Mouse (Mus musculus) G1E-ER4 (cell line): Measurements from ENCODE around the gene Lrrc30. TPM values are rescaled to one million over a fixed set of nuclear protein-coding genes. Genes with fewer than 3 reads are reported as not detected.

ENCODE experiments used
- GATA1 ChIP-seq: IDR thresholded peaks from one replicate; pipeline ENCODE4 v1.8.0; 2012; ENCODE audit warnings: low read length, inconsistent platforms
- polyA plus RNA-seq: library from polyadenylated mRNA; stranded (reverse); fragments of >175 nt; gene quantifications from 2 replicates; pipeline ENCODE4 v1.2.3, GENCODE M21; 2012

Lrrc30 gene
- polyA plus RNA-seq, 1 experiment, result not detected

GRCm38 (mm10) chr17:67612576-67612975 is 19.9 kb downstream of the Lrrc30 start:
- no peak for TF ChIP-seq GATA1

GRCm38 (mm10) chr17:67612151-67612550 is 20.4 kb downstream of the Lrrc30 start:
- TF ChIP-seq GATA1, result no peak

- no peak for TF ChIP-seq GATA1
Measured at GRCm38 (mm10) chr17:67604446-67604845, 28.1 kb downstream of the Lrrc30 start.

GRCm38 (mm10) chr17:67602556-67602955 is 30.0 kb downstream of the Lrrc30 start:
- TF ChIP-seq GATA1, result no peak

GRCm38 (mm10) chr17:67584937-67585579 is 47.5 kb downstream of the Lrrc30 start:
- no peak for TF ChIP-seq GATA1

GRCm38 (mm10) chr17:67584533-67584932 is 48.0 kb downstream of the Lrrc30 start:
- no peak for TF ChIP-seq GATA1

- no peak for TF ChIP-seq GATA1
Measured at GRCm38 (mm10) chr17:67583422-67583821, 49.1 kb downstream of the Lrrc30 start.

- no peak for TF ChIP-seq GATA1
Measured at GRCm38 (mm10) chr17:67582681-67583356, 49.7 kb downstream of the Lrrc30 start.

- no peak for TF ChIP-seq GATA1
Measured at GRCm38 (mm10) chr17:67581839-67582238, 50.7 kb downstream of the Lrrc30 start.

Other genes with a start within 250 kb of the Lrrc30 start
- not detected in 2 replicates for gene Lama1, start 64.5 kb upstream of the Lrrc30 start, polyA plus RNA-seq